Mouse (Mus musculus): ENCODE data around the gene Coro1c.

Gene Coro1c

GRCm38 (mm10) chr5:113883384-113883771, 25.2 kb downstream of the Coro1c start:
- no peak for DNase-seq (ENCODE audit: low read depth)

- no peak for DNase-seq (ENCODE audit: low read depth)
Observed at GRCm38 (mm10) chr5:113882566-113883383, 25.8 kb downstream of the Coro1c start.

- DNase-seq (ENCODE audit: low read depth) = no peak
Observed at GRCm38 (mm10) chr5:113881136-113881535, 27.4 kb downstream of the Coro1c start.

DNA sequence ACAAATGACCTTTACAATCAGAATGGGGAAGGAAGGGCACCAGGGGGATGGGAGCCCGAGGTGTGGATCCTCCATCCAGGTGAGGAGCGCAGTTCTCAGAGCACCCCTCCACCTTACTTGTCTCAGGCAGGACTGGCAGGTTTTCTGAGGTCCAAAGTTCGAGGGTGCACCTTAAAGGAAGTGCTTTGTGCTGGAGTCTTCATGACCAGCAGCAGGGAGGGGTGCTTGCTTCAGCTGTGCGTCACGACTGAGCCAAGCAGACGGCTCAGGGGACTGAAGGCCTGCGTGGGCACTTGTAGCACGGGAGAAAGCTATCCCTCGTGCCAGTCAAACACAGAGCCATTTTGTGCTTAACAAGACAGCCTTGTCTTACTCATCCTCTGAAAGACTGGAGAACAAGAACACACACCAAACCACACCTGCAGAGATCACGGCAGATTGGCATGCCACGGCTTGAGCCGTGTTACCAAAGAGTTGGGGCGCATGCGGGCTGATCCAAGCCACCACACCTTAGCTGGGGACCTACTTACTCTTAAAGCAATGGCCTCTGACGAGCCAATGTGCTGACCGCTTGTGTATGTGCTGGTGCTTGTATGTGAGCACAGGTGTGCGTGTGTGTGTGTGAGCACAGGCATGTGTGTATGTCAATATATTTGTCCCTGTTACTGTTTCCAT, 29.5 kb downstream of the Coro1c start:
- no peak for DNase-seq (ENCODE audit: low read depth)

DNA sequence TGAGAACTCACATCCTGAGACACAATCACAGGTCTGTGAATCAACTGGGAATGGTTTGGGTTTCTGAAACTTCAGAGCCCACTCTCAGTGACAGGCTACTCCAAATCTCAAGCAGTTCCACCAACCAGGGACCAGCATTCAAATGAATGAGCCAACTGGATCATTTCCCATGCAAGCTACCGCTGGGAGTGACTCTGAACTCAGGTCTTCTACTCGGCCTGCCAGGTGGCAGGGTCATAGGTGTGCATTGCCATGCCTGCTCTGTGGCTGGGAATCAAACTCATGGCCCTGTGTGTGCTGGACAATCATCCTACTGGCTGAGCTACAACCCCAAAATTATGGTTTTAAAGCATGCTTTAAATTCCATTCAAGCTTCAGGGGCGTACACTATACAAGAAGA, 31.0 kb downstream of the Coro1c start:
- no peak for DNase-seq (ENCODE audit: low read depth)

GRCm38 (mm10) chr5:113876176-113876575, 32.4 kb downstream of the Coro1c start:
- no peak for DNase-seq (ENCODE audit: low read depth)

DNA sequence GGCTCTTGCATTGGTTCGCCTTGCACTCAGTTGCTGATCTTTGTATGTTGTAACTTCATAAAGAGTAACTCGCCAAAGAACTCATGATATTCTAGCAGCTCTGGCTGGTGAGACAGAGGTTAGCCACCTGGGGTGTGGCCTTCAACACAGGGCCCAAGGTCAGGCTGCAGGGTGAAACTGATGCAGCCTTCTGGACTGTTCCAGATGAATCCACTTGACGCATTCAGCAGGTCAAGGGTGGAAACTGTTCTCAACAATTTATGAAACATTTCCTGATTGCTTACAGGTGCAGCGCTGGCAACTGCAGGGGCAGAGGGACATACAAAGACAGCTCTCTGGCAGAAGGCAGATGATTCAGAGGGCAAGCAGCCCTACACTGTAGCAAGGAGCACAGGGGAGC, 32.9 kb downstream of the Coro1c start:
- no peak for DNase-seq (ENCODE audit: low read depth)

GRCm38 (mm10) chr5:113874063-113875024, 34.2 kb downstream of the Coro1c start:
- no peak for DNase-seq (ENCODE audit: low read depth)

DNA sequence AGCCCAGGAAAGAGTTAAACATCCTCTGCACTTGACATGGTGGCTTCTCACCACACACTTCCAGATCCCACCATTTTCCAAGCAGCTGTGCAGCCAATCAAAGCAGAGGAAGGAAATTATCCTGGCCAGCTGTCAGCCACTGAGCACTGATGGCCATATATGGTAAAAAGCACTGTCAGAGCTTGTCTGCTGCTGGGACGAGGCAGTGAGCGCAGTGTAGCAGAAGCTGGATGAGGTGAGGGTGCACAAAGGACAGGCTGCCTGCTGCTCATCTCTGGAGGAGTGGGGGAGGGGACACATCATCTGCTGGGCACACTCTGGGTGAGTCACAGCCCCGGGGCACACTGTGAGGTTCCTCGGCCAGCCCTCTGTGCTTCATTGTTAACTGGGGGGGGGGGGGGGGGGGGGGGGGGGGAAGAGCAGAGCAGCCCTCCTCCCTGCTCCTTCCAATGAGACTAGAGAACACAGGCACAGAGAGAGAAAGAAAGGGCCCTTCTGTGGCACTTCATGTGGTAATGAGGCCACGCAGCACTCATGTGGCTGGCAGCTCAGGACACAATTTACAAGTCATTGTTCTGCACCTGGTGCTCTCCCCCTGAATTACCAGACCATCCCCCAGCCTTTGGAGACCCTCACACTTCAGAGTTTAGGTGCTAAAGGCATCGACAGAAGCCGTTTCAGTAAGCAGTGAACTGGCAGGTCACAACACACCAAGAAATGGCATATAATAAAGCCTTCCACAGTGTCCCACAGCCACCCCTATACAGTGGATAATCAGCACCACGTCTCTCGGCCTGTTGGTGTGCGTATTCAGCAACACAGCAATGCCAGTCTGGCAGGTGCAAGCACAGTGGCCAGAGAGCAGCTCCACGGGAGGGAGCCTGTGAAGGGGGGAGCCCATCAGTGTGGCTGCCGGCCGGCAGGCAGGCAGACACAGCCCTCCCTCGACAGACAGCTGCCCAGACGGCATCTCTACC, 35.3 kb downstream of the Coro1c start:
- DNase-seq (ENCODE audit: low read depth) = peak; percentile 87

DNA sequence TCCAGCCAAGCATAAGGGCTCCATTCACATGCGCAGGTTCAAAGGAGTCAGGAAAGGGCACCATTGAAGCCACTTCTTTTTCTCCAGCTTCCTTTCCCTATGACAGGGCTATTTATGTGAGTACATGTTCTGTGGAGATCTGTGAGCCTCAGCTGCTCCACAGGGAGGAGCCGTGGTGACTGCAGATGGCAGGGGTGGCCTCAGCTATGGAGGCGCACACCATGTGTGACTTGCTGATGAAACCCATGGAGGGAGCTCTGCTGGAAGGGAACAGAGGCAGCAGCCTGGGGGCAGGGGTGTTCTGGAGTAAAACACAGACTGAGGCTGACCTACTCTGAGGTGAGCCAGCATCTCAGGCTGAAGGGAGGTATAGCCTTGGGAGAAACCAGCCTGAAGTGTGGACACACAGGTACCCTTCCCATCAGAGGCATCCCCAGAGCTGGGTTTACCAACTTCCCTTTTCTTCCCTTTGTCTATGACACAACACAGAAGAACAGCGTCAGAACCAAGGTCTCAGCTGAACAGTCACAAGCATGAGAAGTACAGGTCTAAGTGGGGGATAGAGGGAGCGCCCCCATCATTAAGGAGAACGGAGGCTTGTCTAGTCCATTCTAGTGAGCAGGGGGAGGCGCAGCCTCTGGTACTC, 36.5 kb downstream of the Coro1c start:
- peak; percentile 39 for DNase-seq (ENCODE audit: low read depth)

DNA sequence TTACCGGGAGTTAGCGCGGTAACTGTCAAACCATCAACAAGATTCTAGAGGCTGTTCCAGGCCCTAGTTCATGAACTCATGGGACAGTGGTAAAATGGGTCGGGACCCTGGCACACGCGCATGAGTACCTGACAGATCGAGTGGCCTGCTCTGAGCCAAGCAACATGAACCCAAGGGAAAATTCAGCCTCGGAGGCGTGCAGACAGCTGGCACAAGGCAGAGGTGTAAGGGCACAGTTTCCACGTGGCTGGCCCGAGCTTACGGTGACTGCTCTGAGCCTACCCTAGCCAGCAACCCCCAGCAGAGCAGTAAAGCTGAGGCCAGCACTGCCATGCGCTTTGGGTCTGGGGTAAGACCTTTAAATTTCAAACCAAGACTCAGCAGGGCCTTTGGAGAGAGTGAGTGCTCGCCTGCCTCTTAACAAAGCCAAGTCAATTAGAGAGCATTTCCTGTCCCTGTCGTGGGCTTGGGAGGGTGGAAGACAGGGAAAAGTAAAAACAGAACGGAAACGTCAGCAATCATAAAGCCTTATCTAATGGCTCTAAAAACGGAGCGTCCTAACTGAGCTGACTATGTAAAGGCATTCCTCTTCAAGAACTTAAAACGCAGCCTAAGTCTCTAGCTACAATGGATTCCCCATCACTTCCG, 38.0 kb downstream of the Coro1c start:
- DNase-seq (ENCODE audit: low read depth) = peak; percentile 32

GRCm38 (mm10) chr5:113869132-113869531, 39.4 kb downstream of the Coro1c start:
- DNase-seq (ENCODE audit: low read depth) = peak; percentile 93

GRCm38 (mm10) chr5:113864992-113865391, 43.6 kb downstream of the Coro1c start:
- no peak for DNase-seq (ENCODE audit: low read depth)

GRCm38 (mm10) chr5:113863994-113864393, 44.6 kb downstream of the Coro1c start:
- no peak for DNase-seq (ENCODE audit: low read depth)

- no peak for DNase-seq (ENCODE audit: low read depth)
Observed at GRCm38 (mm10) chr5:113862418-113862817, 46.1 kb downstream of the Coro1c start.

DNA sequence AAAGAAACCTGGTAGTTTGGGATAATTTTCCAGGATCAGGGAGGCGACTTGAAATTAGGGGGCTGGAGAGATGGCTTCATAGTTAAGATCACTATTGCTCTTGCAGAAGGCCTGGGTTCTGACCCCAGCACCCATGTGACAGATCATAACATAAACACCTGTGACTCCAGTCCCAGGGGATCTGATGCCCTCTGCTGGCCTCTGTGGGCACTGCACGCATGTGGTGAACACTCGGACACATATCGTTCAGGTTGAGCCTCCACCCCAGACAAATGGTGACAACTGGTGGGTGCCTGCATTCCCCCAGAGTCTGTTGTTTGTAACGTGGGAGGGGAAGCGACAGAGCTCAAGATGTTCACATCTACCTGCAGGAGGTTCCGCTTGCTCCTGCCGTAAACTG, 47.3 kb downstream of the Coro1c start:
- no peak for DNase-seq (ENCODE audit: low read depth)

GRCm38 (mm10) chr5:113858971-113859370, 49.6 kb downstream of the Coro1c start:
- DNase-seq (ENCODE audit: low read depth) = peak; percentile 61

DNA sequence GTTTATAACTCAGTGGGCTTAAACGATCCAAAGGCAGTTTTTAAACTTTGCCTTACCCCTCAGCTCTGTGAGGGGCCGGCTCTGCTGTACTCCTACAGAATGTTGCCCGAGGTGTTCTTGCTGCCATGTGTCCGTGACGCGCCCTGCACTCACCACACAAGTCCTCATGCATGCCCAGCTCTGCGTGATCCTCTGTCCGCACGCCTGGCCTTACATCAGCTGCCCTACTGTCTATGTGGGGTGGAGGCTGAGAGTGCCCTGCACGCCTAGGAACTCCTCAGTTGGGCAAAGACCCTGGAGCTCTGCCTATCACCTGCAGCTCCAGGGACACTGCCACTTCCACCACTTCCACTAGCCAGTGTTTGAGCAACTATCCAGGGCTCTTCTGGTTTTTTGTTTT, 50.0 kb downstream of the Coro1c start:
- DNase-seq (ENCODE audit: low read depth) = no peak

- DNase-seq (ENCODE audit: low read depth) = no peak
Observed at GRCm38 (mm10) chr5:113857631-113858030, 50.9 kb downstream of the Coro1c start.

GRCm38 (mm10) chr5:113856631-113857030, 51.9 kb downstream of the Coro1c start:
- DNase-seq (ENCODE audit: low read depth) = no peak

Data from 416B (cell line).